Mouse (Mus musculus): ENCODE measurements around the gene Sncb. TPM values are rescaled to one million over a fixed set of nuclear protein-coding genes. Genes with fewer than 3 reads are reported as not detected.

Gene Sncb
- polyA plus RNA-seq, 1 experiment from 2014 or later = 0.24 TPM

DNA sequence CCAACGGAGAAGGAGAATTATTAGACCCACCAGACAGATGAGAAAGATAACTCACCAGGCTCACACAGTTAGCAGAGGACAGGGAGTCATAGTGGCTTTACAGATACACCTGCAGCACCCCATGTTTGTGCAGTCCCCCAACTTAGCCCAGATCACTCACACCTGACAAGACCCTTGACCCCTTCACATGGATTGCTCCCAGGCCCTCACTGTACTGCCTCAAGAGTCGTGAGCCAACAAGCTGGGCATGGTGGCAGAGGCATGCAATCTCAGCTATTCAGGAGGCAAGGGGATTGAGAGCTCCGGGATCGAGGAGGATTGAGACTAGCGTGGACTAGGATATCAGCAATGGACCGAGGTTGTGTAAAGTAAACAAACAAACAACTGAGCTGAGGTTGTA lies 12.7 kb downstream of the Sncb start:
- no peaks in the 10 kb centered on the region for H3K36me3 ChIP-seq
- H3K9me3 ChIP-seq = no peaks in the 10 kb centered on the region
- H3K27ac ChIP-seq = no peak overlapping the region
- H3K4me2 ChIP-seq (replicated peaks) = no peak overlapping the region
- peaks cover 28% of the 10 kb centered on the region for H3K27me3 ChIP-seq (replicated peaks)
- no peak overlapping the region for H3K9ac ChIP-seq
- H3K4me1 ChIP-seq (replicated peaks) = peaks cover 5% of the 10 kb centered on the region
- no peak overlapping the region for H3K4me3 ChIP-seq (replicated peaks)
- WGBS = 65% methylated on average over 6 of the region's 6 CpGs
- ATAC-seq = no peak

DNA sequence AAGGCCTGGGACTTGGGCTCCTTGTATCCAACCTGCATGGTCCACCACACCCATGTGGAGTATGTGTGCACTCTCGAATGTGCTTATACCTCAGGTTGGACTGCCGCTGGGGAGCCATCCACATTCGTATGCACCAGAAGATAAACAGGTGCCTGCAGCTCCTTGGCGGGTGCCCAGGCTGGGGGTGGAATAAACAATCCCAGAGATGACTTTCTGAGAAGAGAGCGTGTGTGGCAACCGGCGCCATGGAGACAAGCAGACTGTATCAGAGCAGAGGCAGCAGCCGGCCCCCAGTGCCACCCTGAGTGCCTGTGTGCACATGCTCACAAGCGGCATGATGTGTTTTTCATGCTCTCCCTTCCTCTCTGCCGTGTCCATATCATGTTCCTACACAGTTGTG lies 13.7 kb downstream of the Sncb start:
- ATAC-seq = no peak
- Histone ChIP-seq H3K36me3 (no peaks in the 10 kb centered on the region), H3K27me3 (replicated peaks) (peaks cover 33% of the 10 kb centered on the region), H3K4me2 (replicated peaks) (no peak overlapping the region), H3K9me3 (no peaks in the 10 kb centered on the region), H3K4me1 (replicated peaks) (peaks cover 5% of the 10 kb centered on the region), H3K27ac (no peak overlapping the region), H3K9ac (no peak overlapping the region), H3K4me3 (replicated peaks) (no peak overlapping the region)
- WGBS = 64% methylated on average over 10 of the region's 10 CpGs

DNA sequence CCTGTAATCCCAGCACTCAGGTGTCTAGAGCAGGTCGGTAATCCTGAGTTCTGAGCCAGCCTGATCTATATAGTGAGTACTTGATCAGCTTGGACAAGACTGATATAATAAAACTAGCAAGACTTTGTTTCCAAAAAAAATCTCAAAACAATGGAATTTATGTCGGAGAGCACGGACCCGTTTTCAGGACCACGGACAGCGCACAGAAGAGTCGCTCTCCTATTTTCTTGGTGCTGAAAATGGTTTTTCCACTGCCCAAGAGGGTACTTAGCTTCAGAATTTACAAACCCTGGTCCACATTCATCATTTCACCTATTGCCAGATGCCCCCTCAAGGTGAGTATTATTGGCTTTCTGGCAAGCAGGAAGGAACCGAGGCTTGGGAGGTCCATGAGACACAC lies 15.7 kb downstream of the Sncb start:
- no peak for ATAC-seq
- Histone ChIP-seq H3K9ac (no peak overlapping the region), H3K36me3 (no peaks in the 10 kb centered on the region), H3K9me3 (no peaks in the 10 kb centered on the region), H3K4me2 (replicated peaks) (no peak overlapping the region), H3K4me3 (replicated peaks) (no peak overlapping the region), H3K27me3 (replicated peaks) (peaks cover 34% of the 10 kb centered on the region), H3K27ac (no peak overlapping the region), H3K4me1 (replicated peaks) (peaks cover 5% of the 10 kb centered on the region)
- 3% methylated on average over 8 of the region's 8 CpGs for whole genome bisulfite sequencing

DNA sequence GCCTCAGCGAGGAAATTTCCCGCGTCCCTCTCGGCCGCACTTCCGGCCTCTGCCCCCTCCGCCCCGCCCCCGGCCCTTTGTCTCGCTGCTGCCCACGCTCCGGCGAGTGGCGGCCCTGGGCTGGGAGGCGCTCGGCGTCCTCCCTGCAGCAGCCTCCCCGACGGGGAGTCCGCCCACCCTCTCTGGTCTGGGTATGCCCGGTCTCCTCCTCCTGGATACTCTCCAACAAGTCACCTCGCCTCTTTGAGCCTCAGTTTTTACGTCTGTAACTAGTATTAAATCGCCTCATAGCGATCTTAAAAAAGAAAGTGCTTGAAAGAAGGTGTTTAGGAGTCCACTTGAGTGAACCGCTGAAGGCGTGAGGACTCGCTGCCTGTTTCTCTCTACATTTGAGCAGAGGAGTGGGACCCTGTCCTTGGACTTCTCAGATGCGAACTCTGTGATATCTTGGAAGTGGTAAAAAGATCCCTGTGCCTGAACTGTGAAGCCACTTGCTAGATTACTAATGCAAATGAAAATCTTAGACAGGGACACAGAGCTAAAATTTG lies 16.5 kb downstream of the Sncb start, which contains the start of gene Gprin1:
Gprin1 (minus strand) TSS at position 11 of the 548 bp plus-strand sequence.
- peak; percentile 53 for ATAC-seq
- Histone ChIP-seq H3K9me3 (no peaks in the 10 kb centered on the region), H3K27me3 (replicated peaks) (peaks cover 34% of the 10 kb centered on the region), H3K4me2 (replicated peaks) (peak within 1 kb of the TSS; percentile 95), H3K9ac (peak within 1 kb of the TSS; percentile 26; the same call in 1 of the 2 replicates), H3K36me3 (no peaks in the 10 kb centered on the region), H3K4me3 (replicated peaks) (peak within 1 kb of the TSS; percentile 56), H3K27ac (no peak within 1 kb of the TSS), H3K4me1 (replicated peaks) (peaks cover 5% of the 10 kb centered on the region)
- WGBS = 3% methylated on average over 29 of the region's 29 CpGs

DNA sequence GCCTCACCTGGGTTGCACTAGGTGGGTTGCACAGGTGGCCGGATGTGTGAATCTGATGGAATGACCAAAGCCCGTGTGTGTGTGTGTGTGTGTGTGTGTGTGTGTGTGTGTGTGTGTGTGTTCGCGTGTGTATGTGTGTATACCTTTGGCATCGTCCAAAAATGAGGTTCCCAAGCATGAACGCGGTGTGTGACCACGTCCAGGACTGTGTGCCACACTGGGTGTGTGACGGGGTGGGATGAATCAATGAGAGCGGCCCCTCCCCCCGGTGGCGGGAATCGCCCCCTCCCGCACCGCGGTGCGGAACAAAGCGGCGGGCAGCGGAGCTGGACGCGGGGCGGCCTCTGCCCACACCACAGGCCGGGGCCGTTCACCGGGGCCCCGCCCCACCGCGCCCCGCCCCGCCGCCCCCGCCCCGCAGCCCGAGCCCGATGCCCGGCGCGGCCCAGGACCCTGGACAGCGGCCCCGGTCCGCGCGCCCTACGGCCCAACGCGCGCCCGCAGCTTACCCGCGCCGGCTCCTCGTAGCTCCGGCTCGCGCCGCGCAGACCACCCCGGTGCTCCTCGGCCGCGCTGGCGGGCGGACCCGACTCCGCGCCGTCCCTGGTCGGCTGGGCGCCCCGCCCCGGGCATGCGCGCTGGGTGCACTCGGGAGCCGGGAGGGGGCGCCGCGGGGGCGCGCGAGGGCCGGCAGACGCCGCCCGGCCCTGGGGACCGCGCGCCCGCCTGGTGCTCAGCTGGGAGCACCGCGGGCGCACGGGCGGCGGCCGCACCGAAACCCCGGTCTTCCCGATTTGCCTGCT lies 17.1 kb downstream of the Sncb start:
- Histone ChIP-seq H3K27me3 (replicated peaks) (peaks cover 30% of the 10 kb centered on the region), H3K4me2 (replicated peaks) (peak overlapping the region; percentile 95), H3K4me3 (replicated peaks) (peak overlapping the region; percentile 56), H3K4me1 (replicated peaks) (peaks cover 5% of the 10 kb centered on the region), H3K27ac (no peak overlapping the region), H3K9ac (peak overlapping the region; percentile 26; the same call in 1 of the 2 replicates), H3K36me3 (no peaks in the 10 kb centered on the region), H3K9me3 (no peaks in the 10 kb centered on the region)
- 4% methylated on average over 43 of the region's 100 CpGs for WGBS
- ATAC-seq = peak; percentile 86

DNA sequence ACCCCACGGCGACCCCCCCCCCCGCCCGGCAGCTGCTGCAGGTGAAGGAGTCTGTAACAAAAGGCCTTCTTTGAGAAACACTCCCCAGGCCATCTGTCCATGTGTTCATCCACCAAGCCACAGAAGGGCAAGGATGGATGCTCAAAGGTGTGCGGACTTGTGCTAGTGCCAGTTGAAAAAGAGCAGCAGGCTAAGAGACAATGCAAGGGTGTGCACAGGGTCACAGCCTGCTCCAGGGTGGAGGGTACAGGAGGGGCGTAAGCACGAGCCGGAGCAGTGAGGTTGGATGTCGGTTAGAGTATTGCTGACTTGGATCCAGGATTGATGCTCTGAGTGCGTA lies 17.7 kb downstream of the Sncb start:
- Histone ChIP-seq H3K9ac (no peak overlapping the region), H3K4me2 (replicated peaks) (peak overlapping the region; percentile 95), H3K36me3 (no peaks in the 10 kb centered on the region), H3K4me3 (replicated peaks) (0 out of 2 replicates have a peak overlapping the region, but pooled peaks have one; percentile 56), H3K27ac (no peak overlapping the region), H3K9me3 (no peaks in the 10 kb centered on the region), H3K27me3 (replicated peaks) (peaks cover 28% of the 10 kb centered on the region), H3K4me1 (replicated peaks) (peaks cover 5% of the 10 kb centered on the region)
- 48% methylated on average over 10 of the region's 10 CpGs for WGBS
- peak; percentile 15; the same call in 1 of the 2 replicates for ATAC-seq

DNA sequence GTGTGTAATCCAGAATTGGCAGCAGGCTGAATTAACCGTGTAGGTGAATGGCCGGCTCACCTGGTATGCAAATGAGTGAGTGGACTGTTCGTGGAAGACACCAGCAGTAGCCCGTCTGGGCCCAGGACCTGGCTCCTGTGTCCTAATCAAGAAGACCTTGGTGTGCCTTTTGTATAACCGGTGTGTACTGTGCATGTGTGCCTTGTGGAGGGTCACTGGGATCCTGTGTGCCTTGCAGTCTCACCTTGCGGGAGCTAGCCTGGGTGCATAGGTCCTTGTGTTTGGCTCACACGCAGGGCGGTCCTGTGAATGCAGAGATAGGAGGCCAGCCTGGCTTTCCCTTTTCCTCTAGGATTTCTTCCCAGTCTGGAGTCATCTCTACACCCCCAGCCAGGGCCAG lies 18.2 kb downstream of the Sncb start:
- Histone ChIP-seq H3K36me3 (no peaks in the 10 kb centered on the region), H3K27me3 (replicated peaks) (peaks cover 28% of the 10 kb centered on the region), H3K4me1 (replicated peaks) (peaks cover 5% of the 10 kb centered on the region), H3K9ac (no peak overlapping the region), H3K9me3 (no peaks in the 10 kb centered on the region), H3K27ac (no peak overlapping the region), H3K4me3 (replicated peaks) (no peak overlapping the region), H3K4me2 (replicated peaks) (no peak overlapping the region)
- WGBS = 83% methylated on average over 8 of the region's 8 CpGs
- ATAC-seq = no peak

DNA sequence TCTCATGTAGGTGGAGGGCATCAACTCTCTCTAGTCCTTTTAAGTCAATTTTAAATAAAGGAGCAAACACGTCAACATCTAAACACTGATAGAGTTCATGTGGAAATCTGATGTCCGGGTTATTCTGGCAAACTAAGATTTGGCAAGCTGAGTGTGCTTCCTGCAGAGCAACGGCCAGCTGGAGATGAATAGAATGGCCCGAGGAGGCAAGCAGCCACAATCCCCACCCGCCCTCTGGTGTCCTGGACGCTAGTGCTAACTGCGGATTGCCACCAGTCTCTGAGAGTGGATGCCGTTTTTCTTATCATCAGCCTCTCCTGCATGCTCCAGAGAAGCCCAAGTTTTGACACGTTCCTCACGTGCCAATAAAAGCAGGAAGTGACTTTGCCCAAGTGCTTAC lies 19.5 kb downstream of the Sncb start:
- no peak overlapping the region for H3K9ac ChIP-seq
- no peak for ATAC-seq
- WGBS = 40% methylated on average over 10 of the region's 10 CpGs
- peaks cover 28% of the 10 kb centered on the region for H3K27me3 ChIP-seq (replicated peaks)
- no peaks in the 10 kb centered on the region for H3K36me3 ChIP-seq
- H3K4me1 ChIP-seq (replicated peaks) = peaks cover 5% of the 10 kb centered on the region
- no peak overlapping the region for H3K27ac ChIP-seq
- no peak overlapping the region for H3K4me2 ChIP-seq (replicated peaks)
- H3K9me3 ChIP-seq = no peaks in the 10 kb centered on the region
- H3K4me3 ChIP-seq (replicated peaks) = no peak overlapping the region

DNA sequence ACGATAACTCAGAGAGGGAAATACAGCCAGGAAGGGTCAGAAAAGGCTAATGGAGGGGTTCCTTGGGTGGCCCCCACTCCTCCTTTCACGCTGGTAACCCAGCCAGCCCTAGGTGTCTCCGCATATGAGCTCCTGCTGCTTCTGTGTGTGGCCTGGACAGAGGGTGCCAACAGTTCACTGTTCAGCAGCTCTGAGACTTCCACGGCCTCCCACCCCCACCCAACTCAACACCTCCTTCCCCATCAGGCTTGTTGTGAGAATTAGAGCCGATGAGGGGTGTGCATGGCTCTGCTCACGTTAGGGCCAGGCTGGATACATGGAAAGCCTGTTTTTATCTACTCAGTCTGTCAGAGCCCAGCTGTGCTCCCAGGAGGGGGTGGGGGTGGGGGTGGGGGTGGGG lies 20.3 kb downstream of the Sncb start:
- H3K4me2 ChIP-seq (replicated peaks) = no peak overlapping the region
- no peak for ATAC-seq
- WGBS = 51% methylated on average over 6 of the region's 6 CpGs
- H3K27me3 ChIP-seq (replicated peaks) = peaks cover 27% of the 10 kb centered on the region
- no peak overlapping the region for H3K9ac ChIP-seq
- H3K4me1 ChIP-seq (replicated peaks) = peaks cover 5% of the 10 kb centered on the region
- no peaks in the 10 kb centered on the region for H3K9me3 ChIP-seq
- H3K4me3 ChIP-seq (replicated peaks) = no peak overlapping the region
- H3K27ac ChIP-seq = no peak overlapping the region
- H3K36me3 ChIP-seq = no peaks in the 10 kb centered on the region

DNA sequence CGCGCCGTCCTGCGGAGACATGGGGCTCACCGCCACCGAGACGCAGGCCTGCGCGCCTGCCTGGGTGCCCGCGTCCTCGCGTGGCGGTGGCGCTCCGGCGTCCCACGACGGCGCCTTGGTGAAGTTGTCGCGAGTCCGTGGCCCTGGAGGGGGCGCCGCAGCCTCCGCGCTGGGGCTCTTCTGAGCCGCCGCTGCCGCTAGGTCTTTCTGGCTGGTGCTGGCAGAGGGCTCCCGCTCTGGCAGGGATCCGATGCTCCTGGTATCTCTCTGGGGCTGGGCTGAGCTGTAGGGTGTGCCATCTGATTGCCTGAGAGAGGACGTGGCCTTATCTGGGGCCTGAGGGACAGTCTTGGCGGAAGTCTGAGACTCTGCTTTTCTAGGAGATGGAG lies 28.2 kb downstream of the Sncb start:
- ATAC-seq = no peak
- peak overlapping the region; percentile 81 for H3K4me2 ChIP-seq (replicated peaks)
- H3K9me3 ChIP-seq = no peaks in the 10 kb centered on the region
- peak overlapping the region; percentile 32; the same call in 1 of the 2 replicates for H3K9ac ChIP-seq
- H3K36me3 ChIP-seq = no peaks in the 10 kb centered on the region
- WGBS = 4% methylated on average over 34 of the region's 34 CpGs
- H3K4me3 ChIP-seq (replicated peaks) = peak overlapping the region; percentile 41
- H3K27me3 ChIP-seq (replicated peaks) = peaks cover 47% of the 10 kb centered on the region
- peaks cover 9% of the 10 kb centered on the region for H3K4me1 ChIP-seq (replicated peaks)
- H3K27ac ChIP-seq = no peak overlapping the region

DNA sequence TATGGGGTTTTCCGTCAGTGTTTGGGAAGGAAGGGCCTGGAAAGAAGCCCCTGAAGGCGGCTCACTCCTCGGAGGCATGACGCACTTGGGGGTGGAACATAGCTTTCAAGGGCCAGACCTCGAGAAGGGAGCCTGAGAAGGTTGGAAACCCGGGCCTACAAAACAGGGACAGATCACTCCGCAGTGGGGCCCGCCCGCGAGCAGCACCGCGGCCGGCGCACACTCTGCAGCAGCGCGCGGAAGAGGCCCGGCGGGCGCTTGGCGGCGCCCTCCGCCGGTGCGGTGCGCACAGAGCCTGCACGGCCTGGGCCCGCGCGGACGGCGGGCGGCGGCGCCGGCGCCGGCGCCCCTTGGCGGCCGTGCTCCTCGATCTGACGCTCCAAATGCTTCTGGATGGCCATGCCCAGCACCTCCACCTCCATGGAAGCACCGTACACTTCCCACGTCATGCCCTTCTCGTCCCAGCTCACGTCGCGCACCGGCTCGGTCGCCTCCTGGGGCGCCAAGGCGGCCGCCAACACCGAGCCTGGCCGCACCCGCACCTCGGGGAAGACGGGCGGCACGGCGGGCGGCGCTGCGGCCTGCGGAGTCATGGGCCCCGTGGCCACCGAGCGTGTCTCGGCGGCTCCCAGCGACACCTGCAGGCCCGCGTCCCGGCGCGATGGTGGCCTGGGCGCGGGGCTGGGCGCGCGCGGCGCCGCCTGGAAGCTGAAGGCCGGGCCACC lies 28.7 kb downstream of the Sncb start:
- H3K9me3 ChIP-seq = no peaks in the 10 kb centered on the region
- H3K4me2 ChIP-seq (replicated peaks) = peak overlapping the region; percentile 81
- H3K27ac ChIP-seq = no peak overlapping the region
- H3K27me3 ChIP-seq (replicated peaks) = peaks cover 47% of the 10 kb centered on the region
- 1% methylated on average over 85 of the region's 87 CpGs for WGBS
- peak; percentile 89 for ATAC-seq
- H3K9ac ChIP-seq = peak overlapping the region; percentile 32; the same call in 1 of the 2 replicates
- no peaks in the 10 kb centered on the region for H3K36me3 ChIP-seq
- peaks cover 9% of the 10 kb centered on the region for H3K4me1 ChIP-seq (replicated peaks)
- H3K4me3 ChIP-seq (replicated peaks) = peak overlapping the region; percentile 41

DNA sequence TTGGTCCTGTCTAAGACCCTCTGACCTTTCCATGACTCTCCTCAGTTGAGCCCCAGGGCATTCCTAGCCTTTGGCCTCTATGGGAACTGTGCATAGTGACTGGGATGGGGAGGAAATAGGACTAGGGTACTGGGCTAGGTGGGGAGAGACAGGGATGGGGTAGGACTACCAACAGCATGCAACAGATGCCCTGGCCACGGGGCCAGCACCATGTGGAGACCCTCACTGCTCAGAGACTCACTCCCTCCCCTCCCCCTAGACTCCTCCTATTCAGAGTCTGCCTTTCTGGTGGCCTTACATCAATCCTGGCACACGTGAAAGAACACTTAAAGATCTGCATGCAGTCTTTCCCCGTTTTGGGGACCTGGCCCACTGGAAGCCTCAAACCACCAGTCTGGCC lies 29.5 kb downstream of the Sncb start:
- Histone ChIP-seq H3K36me3 (no peaks in the 10 kb centered on the region), H3K9me3 (no peaks in the 10 kb centered on the region), H3K4me2 (replicated peaks) (peak overlapping the region; percentile 81; the same call in 1 of the 2 replicates), H3K9ac (no peak overlapping the region), H3K4me3 (replicated peaks) (0 out of 2 replicates have a peak overlapping the region, but pooled peaks have one; percentile 41), H3K27ac (no peak overlapping the region), H3K27me3 (replicated peaks) (peaks cover 47% of the 10 kb centered on the region), H3K4me1 (replicated peaks) (peaks cover 9% of the 10 kb centered on the region)
- 35% methylated on average over 3 of the region's 3 CpGs for WGBS
- no peak for ATAC-seq
